Mouse (Mus musculus): ENCODE results near the gene Pou5f2.
A peak's percentile ranks its signal among the peaks of the same experiment; 100 is the strongest.

Pou5f2 gene

DNA sequence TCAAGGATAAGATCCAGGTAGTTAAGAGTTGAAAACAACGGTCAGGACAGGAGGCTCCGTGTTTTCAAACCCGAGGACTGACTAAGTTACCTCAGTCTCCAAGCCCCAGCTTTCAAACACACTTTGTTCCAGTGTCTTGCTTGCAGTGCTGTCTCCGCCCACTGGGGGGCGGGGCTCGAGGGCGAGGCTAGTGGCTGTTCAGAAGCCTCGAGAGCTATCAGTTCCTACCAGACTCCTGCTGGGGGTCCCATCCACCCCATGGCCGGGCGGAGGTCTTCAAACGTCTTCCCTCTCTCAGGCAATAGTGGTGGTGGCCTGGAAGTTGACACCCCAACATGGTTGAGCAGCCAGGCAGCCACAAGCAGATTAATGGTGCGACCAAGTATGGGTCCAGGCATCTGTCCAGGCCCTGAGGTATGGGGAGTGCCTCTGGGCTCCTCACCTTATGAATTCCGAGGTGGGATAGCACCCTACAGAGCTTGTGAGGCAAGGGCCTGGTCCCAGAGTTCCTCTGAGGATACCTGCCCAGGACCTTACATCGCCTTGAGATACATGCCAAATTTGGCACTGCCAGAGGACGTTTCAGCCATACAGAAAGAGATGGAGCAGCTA is at the start of gene Pou5f2:
TSS of gene Pou5f2 (plus strand) at position 220 of the 612 bp plus-strand sequence.
- DNase-seq (ENCODE audit: inconsistent age in 2 of 2, low spot score in 1 of 2) = no peak

DNA sequence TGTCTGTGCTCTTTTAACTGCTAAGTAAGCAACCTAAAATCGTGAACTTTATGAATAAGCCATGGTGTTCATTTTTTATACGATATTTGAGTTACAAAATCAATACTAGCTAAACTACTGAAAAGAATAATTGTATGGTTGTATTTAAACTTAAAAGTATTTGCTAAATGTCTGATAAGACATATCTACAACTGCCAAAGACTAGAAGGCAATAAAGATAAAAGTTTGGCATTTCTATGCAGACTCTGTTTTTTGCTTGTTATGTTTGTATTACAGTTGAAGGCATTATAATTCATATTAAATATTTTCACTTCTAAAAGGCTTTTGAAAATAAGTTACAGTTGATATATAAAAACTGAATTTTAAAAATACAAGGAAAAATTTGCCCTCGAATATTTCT is 48.5 kb upstream of the Pou5f2 start:
- no peak for DNase-seq (ENCODE audit: inconsistent age in 2 of 2, low spot score in 1 of 2)

DNA sequence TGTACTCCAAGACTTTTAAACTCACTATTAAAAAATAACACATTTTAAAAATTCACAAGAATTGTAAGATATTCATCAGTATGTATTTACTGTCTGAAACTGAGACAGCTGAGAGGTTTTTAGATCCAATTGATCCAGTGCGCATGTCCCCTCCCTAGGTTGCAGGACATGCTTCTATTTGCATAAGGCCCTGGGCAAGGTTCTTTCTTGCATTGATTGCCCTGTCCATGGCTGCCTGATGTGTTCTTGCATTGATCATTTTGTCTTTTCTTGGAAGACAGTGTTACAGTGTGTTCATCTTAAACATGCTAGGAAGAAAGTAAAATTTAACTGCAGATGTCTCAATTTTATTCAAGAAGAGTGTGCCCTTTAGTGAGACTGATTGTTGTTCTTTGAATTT is 47.6 kb upstream of the Pou5f2 start:
- no peak for DNase-seq (ENCODE audit: inconsistent age in 2 of 2, low spot score in 1 of 2)

DNA sequence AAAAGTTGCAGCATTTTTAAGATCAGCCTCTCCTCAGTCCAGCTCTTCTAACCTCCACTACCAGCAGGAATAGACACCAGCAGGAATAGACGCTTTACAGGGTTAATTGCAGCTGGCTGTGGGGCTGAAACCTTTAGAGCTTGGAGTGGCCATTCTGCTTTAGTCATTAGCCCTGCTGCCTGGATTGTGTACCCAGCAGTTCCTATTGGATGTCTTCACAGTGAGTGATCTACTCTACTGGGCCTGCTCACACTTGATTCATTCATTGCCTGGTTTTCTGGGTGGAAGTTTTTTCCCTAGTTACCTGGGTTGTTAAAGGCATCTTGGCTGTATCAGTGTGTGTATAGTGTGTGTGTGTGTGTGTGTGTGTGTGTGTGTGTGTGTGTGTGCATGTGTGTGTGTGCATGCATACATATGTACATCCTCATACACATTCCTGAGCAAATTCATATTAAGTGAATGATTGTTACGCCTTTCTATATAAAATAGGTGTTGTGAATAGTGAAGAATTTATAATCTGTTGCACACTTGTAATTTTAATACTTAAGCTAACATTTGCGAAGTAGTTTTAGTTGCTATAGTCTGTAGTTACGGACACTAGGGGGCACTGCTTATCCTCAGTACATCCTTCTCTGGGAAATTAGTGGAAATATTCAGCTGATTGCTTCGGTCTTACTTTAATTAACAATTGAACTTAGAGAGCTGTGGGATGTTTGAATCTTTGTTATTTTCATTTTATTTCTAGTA is 42.4 kb upstream of the Pou5f2 start:
- DNase-seq (ENCODE audit: inconsistent age in 2 of 2, low spot score in 1 of 2) = peak; percentile 13 to 86

DNA sequence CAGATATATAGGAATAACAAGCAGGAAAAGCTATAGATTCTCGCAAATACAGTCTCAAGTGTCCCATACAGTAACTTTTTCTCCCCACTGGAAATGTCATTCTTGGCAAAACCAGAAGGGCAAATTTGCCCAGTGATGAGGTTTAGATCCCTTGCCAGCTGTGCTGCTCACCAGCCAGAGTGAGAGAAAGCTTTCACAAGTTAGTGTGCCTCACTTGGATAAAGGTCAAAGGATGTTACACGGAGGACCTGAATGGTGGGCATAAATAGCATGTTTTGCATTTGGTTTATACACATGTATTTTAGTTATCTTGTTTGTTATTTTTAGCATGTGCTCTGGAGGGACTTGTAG is 41.9 kb upstream of the Pou5f2 start:
- no peak for DNase-seq (ENCODE audit: inconsistent age in 2 of 2, low spot score in 1 of 2)

DNA sequence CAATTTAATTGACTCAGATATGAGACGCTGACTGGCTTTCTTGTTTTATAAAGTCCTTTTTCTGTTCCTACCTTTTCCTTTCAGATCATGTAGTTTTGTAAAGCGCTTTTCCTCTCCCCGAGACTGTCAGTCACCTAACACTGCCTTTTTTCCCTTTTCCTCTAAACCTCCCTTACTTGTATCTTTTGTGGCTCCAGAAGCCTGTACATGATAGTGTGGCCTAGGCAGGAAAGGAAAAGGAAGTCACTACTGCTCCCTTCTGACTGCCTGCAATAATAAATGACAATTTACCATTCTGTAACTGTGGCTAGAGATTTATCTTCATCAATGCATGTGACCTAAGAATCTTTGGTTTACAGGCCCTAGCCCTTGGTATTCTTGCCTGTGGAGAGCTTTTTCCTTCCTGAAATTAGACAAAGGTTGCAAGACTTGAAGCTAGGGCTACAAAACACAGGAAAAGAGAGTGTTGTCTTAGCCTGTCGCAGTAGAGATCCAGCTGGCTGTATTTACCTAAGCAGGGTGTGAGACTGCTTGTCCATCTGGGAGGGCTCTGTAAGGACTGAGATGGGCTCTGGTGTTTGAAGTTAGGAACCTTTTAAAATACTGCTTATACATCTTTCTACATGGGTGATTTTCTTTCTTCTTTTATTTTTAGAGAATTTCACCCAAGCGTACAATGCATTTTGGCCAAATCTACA is 33.4 kb upstream of the Pou5f2 start:
- no peak for DNase-seq (ENCODE audit: inconsistent age in 2 of 2, low spot score in 1 of 2)

DNA sequence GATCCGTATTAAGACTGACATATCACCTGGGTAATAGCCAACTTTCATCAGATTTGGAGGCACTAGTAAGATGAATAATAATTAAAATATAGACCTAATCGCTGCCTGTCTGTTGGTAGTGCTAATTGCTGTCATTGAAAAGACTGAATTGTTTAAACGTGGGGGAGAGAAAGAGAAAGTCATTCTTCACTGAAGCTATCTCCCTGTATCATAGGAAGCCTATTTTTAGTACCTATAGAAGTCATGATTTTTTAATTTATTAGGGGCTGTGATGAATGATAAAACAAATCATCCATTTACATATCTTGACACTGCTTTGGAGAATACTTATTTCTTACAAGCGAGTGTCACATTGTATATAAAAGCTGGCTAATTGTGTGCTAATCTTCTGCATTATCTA is 20.1 kb upstream of the Pou5f2 start:
- DNase-seq (ENCODE audit: inconsistent age in 2 of 2, low spot score in 1 of 2) = no peak

DNA sequence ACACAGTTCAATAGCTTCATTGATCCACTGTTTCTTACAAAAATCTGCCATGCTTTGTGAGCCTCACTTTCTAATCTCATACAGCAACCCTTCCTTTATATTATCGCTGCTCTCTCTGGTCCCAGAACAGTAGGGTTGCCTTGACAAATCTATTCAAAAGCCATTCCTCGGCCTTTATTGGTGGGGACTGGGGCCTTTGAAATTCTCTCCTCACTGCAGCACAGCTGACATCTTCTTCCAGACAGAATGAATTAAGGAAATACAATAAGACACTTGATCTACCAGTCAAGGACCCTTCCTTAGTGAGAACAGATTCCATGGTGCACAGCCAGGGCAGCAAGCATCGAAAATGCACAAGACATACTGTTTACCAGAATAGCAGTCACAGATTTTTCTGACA is 19.4 kb upstream of the Pou5f2 start:
- DNase-seq (ENCODE audit: inconsistent age in 2 of 2, low spot score in 1 of 2) = no peak

DNA sequence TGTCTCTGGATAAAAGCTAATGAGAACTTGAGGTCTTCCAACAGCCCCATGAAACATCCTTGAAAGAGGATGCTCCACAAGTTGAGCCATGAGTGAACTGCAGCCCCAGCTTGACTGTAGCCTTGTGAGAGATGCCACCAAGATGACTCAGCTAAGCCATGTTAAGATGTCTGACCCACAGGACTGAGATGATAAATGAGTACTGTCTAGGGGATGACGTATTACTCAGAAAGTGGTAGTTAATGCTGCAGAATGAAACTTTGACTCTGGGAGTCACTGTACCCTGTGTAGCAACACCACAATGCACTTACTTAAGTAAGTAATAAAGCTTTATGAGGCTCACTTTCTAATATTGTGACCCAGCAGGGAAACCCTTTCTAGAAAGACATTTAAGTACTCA is 14.5 kb upstream of the Pou5f2 start:
- DNase-seq (ENCODE audit: inconsistent age in 2 of 2, low spot score in 1 of 2) = peak; percentile 41 to 63

DNA sequence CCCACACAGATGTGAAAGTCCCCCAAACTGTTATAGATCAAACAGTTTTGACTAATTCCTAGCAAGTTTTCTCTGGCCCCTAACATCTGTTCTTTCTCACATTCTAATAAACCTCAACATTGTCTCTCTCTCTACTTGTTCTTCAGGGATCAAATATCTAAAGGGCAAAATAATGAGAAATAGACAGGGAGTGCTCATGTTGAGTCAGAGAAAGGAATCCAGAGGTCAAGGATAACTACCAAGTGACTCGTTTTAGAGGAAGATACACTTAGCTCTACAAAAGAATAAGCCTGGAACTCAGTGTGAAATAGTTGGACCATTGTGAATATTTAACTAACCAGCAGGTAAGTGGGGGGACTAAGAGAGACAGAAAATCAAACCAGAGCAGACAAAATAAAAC is 8.1 kb downstream of the Pou5f2 start:
- DNase-seq (ENCODE audit: inconsistent age in 2 of 2, low spot score in 1 of 2) = peak in 1 of 2 experiments; percentile 72

DNA sequence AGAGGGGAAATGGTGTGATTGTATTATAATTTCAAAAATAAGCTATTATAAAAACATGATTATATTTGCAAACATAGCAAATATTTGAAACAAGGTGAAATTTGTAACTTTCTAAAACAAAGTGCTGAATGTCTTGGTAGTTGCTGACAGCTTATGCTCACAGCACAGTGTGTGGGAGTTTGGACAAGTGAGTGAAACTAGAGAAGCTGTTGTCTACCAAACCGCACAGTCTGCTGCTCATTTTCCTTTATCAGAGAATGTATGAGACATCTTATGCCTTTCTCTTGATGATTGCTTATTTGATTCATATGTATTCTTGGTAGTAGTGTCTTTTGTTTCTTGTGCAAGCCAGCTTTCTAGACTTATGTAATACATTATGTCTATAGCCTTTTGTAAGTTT is 12.5 kb downstream of the Pou5f2 start:
- no peak for DNase-seq (ENCODE audit: inconsistent age in 2 of 2, low spot score in 1 of 2)

DNA sequence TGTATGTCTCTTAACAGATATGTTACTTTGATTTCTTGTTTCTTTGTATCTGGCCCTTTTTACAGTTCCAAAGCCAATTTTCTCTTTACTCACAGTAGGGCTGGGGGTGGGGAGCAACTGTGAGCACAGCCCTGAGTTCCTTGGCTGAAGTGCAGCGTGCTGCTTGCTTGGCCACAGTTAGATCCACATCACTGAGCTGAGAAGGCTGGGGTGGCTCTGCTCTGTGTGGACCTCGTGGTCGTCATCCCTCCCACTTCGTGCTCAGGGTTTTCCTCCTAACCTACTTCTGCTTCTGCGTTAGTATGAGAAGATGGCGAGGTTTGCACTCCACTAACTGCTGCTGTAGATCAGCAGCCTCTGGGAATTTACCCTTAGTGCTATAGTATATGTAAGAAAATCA is 18.5 kb downstream of the Pou5f2 start:
- no peak for DNase-seq (ENCODE audit: inconsistent age in 2 of 2, low spot score in 1 of 2)

DNA sequence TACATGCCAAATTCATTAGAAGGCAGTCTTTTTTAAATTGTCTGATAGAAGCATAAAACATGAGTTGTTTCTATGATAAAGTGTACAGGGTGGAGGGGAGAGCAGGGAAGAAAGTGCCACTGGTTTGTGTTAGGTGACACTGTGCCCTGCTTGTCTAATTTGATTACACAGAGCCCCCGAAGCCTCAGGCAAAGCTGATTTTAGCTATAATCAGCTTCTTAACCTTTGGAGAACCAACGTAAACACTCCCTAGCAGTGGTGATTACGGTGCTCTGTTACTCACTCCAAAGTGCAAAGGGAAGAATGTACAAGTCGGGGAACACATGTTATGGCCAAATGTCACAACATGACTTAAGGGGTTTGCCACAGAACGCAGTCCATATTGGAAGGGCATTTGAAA is 20.4 kb downstream of the Pou5f2 start:
- no peak for DNase-seq (ENCODE audit: inconsistent age in 2 of 2, low spot score in 1 of 2)
